Mouse (Mus musculus) ES-Bruce4 (cell line): ENCODE data around the gene Eif4a1.

Experiments used
- CTCF ChIP-seq: IDR thresholded peaks from one replicate; pipeline ENCODE4 v1.8.1; 2011; ENCODE audit warnings: low read depth, low read length
- EP300 ChIP-seq: IDR thresholded peaks from 2 replicates; pipeline ENCODE4 v1.6.1; 2011; ENCODE audit warnings: low read depth, low read length; ENCODE audit not compliant: insufficient read depth
- POLR2A ChIP-seq: IDR thresholded peaks from one replicate; pipeline ENCODE4 v1.8.1; 2011; ENCODE audit warnings: low read length; ENCODE audit not compliant: insufficient read depth

- TF ChIP-seq POLR2A (no peak), EP300 (no peak), CTCF (no peak)
These were observed 27.4 kb upstream of the Eif4a1 start for GRCm38 (mm10) chr11:69699595-69699994.
